ENCODE assay signal across 8 mouse cellular contexts in genomic region chr6:128300134-128301001, GRCm38 (mm10). TPM values are rescaled to one million over a fixed set of nuclear protein-coding genes. Genes with fewer than 3 reads are reported as not detected.
A peak's percentile ranks its signal among the peaks of the same experiment; 100 is the strongest.
DNase-seq lines count a peak whose midpoint lies in the region; ATAC-seq and TF ChIP-seq lines count a peak whose summit lies in the region.

Tead4 (minus strand) TSS chr6:128300823.

- H3K4me2 ChIP-seq in embryonic facial prominence, embryonic 15.5 days (replicated peaks) = peak within 1 kb of the TSS; percentile 98
- H3K4me2 ChIP-seq in heart, embryonic 14.5 days (ENCODE audit: low read length) = peak within 1 kb of the TSS; percentile 98
- peak within 1 kb of the TSS; percentile 93 for H3K4me2 ChIP-seq in kidney, embryonic 15.5 days

- H3K36me3 ChIP-seq in ES-Bruce4 (ENCODE audit: control insufficient read depth, insufficient read depth, low read length, poor library complexity, severe bottlenecking) = no peaks in the 10 kb centered on the region
- no peaks in the 10 kb centered on the region for H3K36me3 ChIP-seq in embryonic facial prominence, embryonic 15.5 days
- H3K36me3 ChIP-seq in heart, embryonic 14.5 days (ENCODE audit: control insufficient read depth, insufficient read depth, low read length) = no peaks in the 10 kb centered on the region
- H3K36me3 ChIP-seq in kidney, embryonic 15.5 days = no peaks in the 10 kb centered on the region

- no peaks in the 10 kb centered on the region for H3K9me3 ChIP-seq in ES-Bruce4 (replicated peaks; ENCODE audit: control insufficient read depth, insufficient read depth, low read length, poor library complexity, severe bottlenecking)
- no peaks in the 10 kb centered on the region for H3K9me3 ChIP-seq in embryonic facial prominence, embryonic 15.5 days (replicated peaks)
- H3K9me3 ChIP-seq in heart, embryonic 14.5 days (ENCODE audit: control insufficient read depth, low read length) = 0 out of 2 replicates have a peak, but pooled peaks cover 4% of the 10 kb centered on the region
- H3K9me3 ChIP-seq in kidney, embryonic 15.5 days (replicated peaks) = no peaks in the 10 kb centered on the region

- peak; percentile 85 for ATAC-seq in embryonic facial prominence, embryonic 15.5 days (ENCODE audit: insufficient number of reproducible peaks, low FRiP score, low TSS enrichment, low read depth)
- peak; percentile 84 for ATAC-seq in heart, embryonic 14.5 days (ENCODE audit: insufficient number of reproducible peaks, insufficient read depth, low FRiP score, low read depth)
- ATAC-seq in kidney, embryonic 15.5 days (replicated peaks; ENCODE audit: low FRiP score) = peak; percentile 90

- peak within 1 kb of the TSS; percentile 56 for H3K4me3 ChIP-seq in ES-Bruce4 (ENCODE audit: low read depth, low read length)
- H3K4me3 ChIP-seq in embryonic facial prominence, embryonic 15.5 days (replicated peaks) = peak within 1 kb of the TSS; percentile 68
- H3K4me3 ChIP-seq in heart, embryonic 14.5 days (ENCODE audit: control insufficient read depth in 1 of 2, insufficient read depth in 1 of 2, low read depth in 1 of 2, low read length in 2 of 2) = peak within 1 kb of the TSS; percentile 66 to 84
- H3K4me3 ChIP-seq in kidney, embryonic 15.5 days (replicated peaks) = peak within 1 kb of the TSS; percentile 57

- peak; percentile 28 to 50 for DNase-seq in adrenal gland, postnatal 4 days (ENCODE audit: low spot score in 2 of 2)
- peak; percentile 90 for DNase-seq in lung, postnatal 10 days
- peak; percentile 77 for DNase-seq in ovary, postnatal 36 days (ENCODE audit: low spot score)
- DNase-seq in MN1 (ENCODE audit: low spot score) = no peak

- no peaks in the 10 kb centered on the region for H3K27me3 ChIP-seq in ES-Bruce4 (ENCODE audit: control insufficient read depth, insufficient read depth, low read length, poor library complexity, severe bottlenecking)
- peaks cover 24% of the 10 kb centered on the region for H3K27me3 ChIP-seq in embryonic facial prominence, embryonic 15.5 days
- peaks cover 13% of the 10 kb centered on the region for H3K27me3 ChIP-seq in heart, embryonic 14.5 days (ENCODE audit: control insufficient read depth, insufficient read depth, low read length)
- H3K27me3 ChIP-seq in kidney, embryonic 15.5 days = peaks cover 38% of the 10 kb centered on the region

- TF ChIP-seq POLR2A in ES-Bruce4 (IDR thresholded peaks at IDR 0.05; ENCODE audit: insufficient read depth, low read length) = no peak

- H3K4me1 ChIP-seq in ES-Bruce4 (ENCODE audit: control insufficient read depth, insufficient read depth, low read length) = peaks cover 16% of the 10 kb centered on the region
- peaks cover 48% of the 10 kb centered on the region for H3K4me1 ChIP-seq in embryonic facial prominence, embryonic 15.5 days
- H3K4me1 ChIP-seq in heart, embryonic 14.5 days (ENCODE audit: control insufficient read depth in 2 of 2, insufficient read depth in 2 of 2, low read length in 2 of 2) = peaks cover 22 to 26% of the 10 kb centered on the region in 2 experiments; a peak in 3 of 4 replicates
- H3K4me1 ChIP-seq in kidney, embryonic 15.5 days = peaks cover 41% of the 10 kb centered on the region

- H3K9ac ChIP-seq in ES-Bruce4 (ENCODE audit: low read depth, poor library complexity, severe bottlenecking) = peak within 1 kb of the TSS; percentile 81
- H3K9ac ChIP-seq in embryonic facial prominence, embryonic 15.5 days = peak within 1 kb of the TSS; percentile 44
- peak within 1 kb of the TSS; percentile 81 for H3K9ac ChIP-seq in heart, embryonic 14.5 days (ENCODE audit: low read length)
- H3K9ac ChIP-seq in kidney, embryonic 15.5 days = peak within 1 kb of the TSS; percentile 52

- no peak for TF ChIP-seq CTCF in ES-Bruce4 (IDR thresholded peaks at IDR 0.05; ENCODE audit: low read depth, low read length)

- TF ChIP-seq EP300 in ES-Bruce4 (IDR thresholded peaks at IDR 0.05; ENCODE audit: insufficient read depth, low read depth, low read length) = 0 out of 2 replicates have a peak, but pooled peaks have one; percentile 31

- no peak within 1 kb of the TSS; the same call in 1 of the 2 replicates for H3K27ac ChIP-seq in ES-Bruce4 (ENCODE audit: insufficient read depth, low read length)
- H3K27ac ChIP-seq in embryonic facial prominence, embryonic 15.5 days (replicated peaks) = peak within 1 kb of the TSS; percentile 63
- peak within 1 kb of the TSS; percentile 67 to 77 for H3K27ac ChIP-seq in heart, embryonic 14.5 days (replicated peaks in 1 of 2; ENCODE audit: control insufficient read depth in 1 of 2, insufficient read depth in 1 of 2, low read depth in 2 of 2, low read length in 2 of 2)
- H3K27ac ChIP-seq in kidney, embryonic 15.5 days = peak within 1 kb of the TSS; percentile 57

- WGBS in embryonic facial prominence, embryonic 15.5 days = under 1% methylated on average over 79 of the region's 81 CpGs
- WGBS in heart, embryonic 14.5 days = under 1% methylated on average over 80 of the region's 81 CpGs
- under 1% methylated on average over 71 of the region's 81 CpGs for WGBS in kidney, embryonic 15.5 days

RNA-seq across cellular contexts. Expression of gene Tead4, which starts in this region (rescaled TPM):
- 29.9 and 31.8 TPM in 2 replicates for polyA plus RNA-seq in ES-Bruce4 (2011; ENCODE audit: insufficient read depth, insufficient read length, low read depth, missing spikeins)
- 1 to 10 TPM; 3.3 to 4.1 TPM for total RNA-seq in adrenal gland, postnatal 4 days (2021)
- 7.4 and 8.1 TPM in 2 replicates for polyA plus RNA-seq in embryonic facial prominence, embryonic 15.5 days (2015; fragmentation: Nextera tagmentation; extraction: Ambion mirVana)
- 1.2 and 2.5 TPM in 2 replicates for polyA plus RNA-seq in heart, embryonic 14.5 days (2014; fragmentation: Nextera tagmentation; extraction: Ambion mirVana)
- 2.5 and 3.5 TPM in 2 replicates for polyA plus RNA-seq in kidney, embryonic 15.5 days (2015; fragmentation: Nextera tagmentation; extraction: Ambion mirVana)
